Mouse (Mus musculus) cortical plate, adult 2 months (tissue): ENCODE measurements around the gene Asb15.

Experiments
- CTCF ChIP-seq: fragments of 200-500 bp; IDR thresholded peaks from 2 replicates; pipeline ENCODE4 v1.5.1; 2011; ENCODE audit warnings: mild to moderate bottlenecking, control low read depth, low read length; ENCODE audit not compliant: insufficient read depth; ENCODE audit errors: extremely low read depth
- POLR2A ChIP-seq: fragments of 200-500 bp; IDR thresholded peaks from 2 replicates; pipeline ENCODE4 v1.6.1; 2011; ENCODE audit warnings: mild to moderate bottlenecking, low read length, control low read depth; ENCODE audit not compliant: insufficient read depth; ENCODE audit errors: extremely low read depth

DNA sequence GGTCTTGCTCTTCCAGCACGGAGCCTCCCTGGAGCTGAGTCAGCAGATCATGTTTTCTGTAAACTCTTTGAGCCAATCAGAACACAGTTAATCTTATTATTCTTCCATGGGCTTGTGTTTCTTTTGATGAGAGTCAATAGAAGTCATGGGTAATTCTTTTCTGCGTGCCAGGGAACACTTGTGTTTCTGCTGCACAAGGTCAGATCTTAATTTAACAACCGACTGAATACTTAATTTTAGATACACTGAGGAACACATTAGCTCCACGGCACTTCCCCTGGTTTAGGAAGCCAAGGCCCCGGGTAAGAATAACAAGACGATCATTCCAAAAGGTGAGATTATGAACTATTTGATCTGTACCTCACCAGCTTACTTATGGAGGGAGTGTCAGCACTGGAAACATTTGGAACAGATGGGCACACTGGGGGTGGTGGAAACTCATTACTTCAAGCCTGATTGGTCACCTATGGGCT, 15.2 kb downstream of the Asb15 start:
- TF ChIP-seq POLR2A (no peak), CTCF (no peak)
